Mouse (Mus musculus): ENCODE data around the gene Gm3149. TPM values are rescaled to one million over a fixed set of nuclear protein-coding genes. Genes with fewer than 3 reads are reported as not detected.

Gene Gm3149
- not detected for total RNA-seq (2023)

GRCm38 (mm10) chr14:4316983-4317382 lies at the start of gene Gm3149:
TSS of gene Gm3149 (plus strand) at chr14:4317283.

GRCm38 (mm10) chr14:4334476-4335080 lies 17.5 kb downstream of the Gm3149 start, which contains the start of gene 2610042L04Rik:
TSS of gene 2610042L04Rik (plus strand) at chr14:4334763.

Other genes with a start within 250 kb of the Gm3149 start
- gene Gm3115, start 233.2 kb upstream of the Gm3149 start, total RNA-seq (2023), result not detected
- not detected for gene Gm8108, start 206.8 kb upstream of the Gm3149 start, total RNA-seq (2023)
- gene Gm3127, start 152.3 kb upstream of the Gm3149 start, total RNA-seq (2023), result not detected
- not detected for gene Gm2974, start 134.7 kb upstream of the Gm3149 start, total RNA-seq (2023)
- not detected for gene Gm3138, start 67.7 kb upstream of the Gm3149 start, total RNA-seq (2023)
- gene 2610042L04Rik, start 17.5 kb downstream of the Gm3149 start, total RNA-seq (2023), result not detected
- not detected for gene Gm3159, start 80.2 kb downstream of the Gm3149 start, total RNA-seq (2023)
- gene Gm3164, start 98.2 kb downstream of the Gm3149 start, total RNA-seq (2023), result not detected
- gene Gm3173, start 113.7 kb downstream of the Gm3149 start, total RNA-seq (2023), result not detected
- gene Gm3182, start 164.5 kb downstream of the Gm3149 start, total RNA-seq (2023), result not detected
- gene Gm3047, start 238.1 kb downstream of the Gm3149 start, total RNA-seq (2023), result not detected

All from B cell, adult 67 days (primary cell).